31 mouse cellular contexts compared by ENCODE assay signal in the genomic region with DNA sequence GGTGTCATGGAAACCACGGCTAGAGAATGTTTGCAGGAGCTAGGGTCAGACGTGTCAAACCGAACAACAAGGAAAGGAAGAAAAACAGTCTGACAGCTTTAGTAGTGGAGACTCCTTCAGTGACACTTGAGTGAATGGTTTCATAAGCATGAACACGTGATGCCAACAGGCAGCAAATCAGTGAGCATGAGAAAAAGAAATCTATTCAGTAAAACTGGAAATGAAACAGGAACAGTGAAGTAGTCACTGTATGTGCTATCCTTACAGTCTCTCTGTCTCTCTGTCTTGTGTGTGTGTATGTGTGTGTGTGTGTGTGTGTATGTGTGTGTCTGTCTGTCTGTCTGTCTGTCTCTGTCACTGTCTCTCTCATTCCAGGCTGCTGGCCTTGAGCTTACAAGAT. TPM values are rescaled to one million over a fixed set of nuclear protein-coding genes. Genes with fewer than 3 reads are reported as not detected.
"Had no signal": no experiment of that assay in that cellular context is flagged by ENCODE, and none has a peak within 500 bp of the region (broad histone marks: within the 10 kb centered on the region; RNA-seq: fewer than 3 reads in every experiment).

No protein-coding gene starts in this region.

- H3K27me3 ChIP-seq: limb, embryonic 13.5 days; liver, embryonic 12.5 days; liver, embryonic 15.5 days; lung, embryonic 15.5 days; midbrain, embryonic 12.5 days had no signal

- ATAC-seq: liver, embryonic 12.5 days had no signal

- H3K27ac ChIP-seq: kidney, postnatal 0 days; layer of hippocampus, adult 2 months; limb, embryonic 10.5 days; limb, embryonic 13.5 days; liver, embryonic 12.5 days; liver, embryonic 15.5 days; lung, embryonic 15.5 days; midbrain, embryonic 12.5 days had no signal

- DNase-seq: kidney, adult 2 months; kidney, postnatal 25 days; layer of hippocampus, adult 9-11 months; liver; lung, adult 18-20 months; lung, postnatal 10 days; lung, postnatal 4 days; thymus, adult 18-20 months; thymus, postnatal 14 days; thymus, postnatal 4 days had no signal

- H3K4me2 ChIP-seq: limb, embryonic 13.5 days; liver, embryonic 12.5 days; liver, embryonic 15.5 days; lung, embryonic 15.5 days; midbrain, embryonic 12.5 days had no signal

- H3K9ac ChIP-seq: limb, embryonic 13.5 days; liver, embryonic 12.5 days; liver, embryonic 15.5 days; lung, embryonic 15.5 days; midbrain, embryonic 12.5 days had no signal

- H3K36me3 ChIP-seq: limb, embryonic 10.5 days; limb, embryonic 13.5 days; liver, embryonic 12.5 days; liver, embryonic 15.5 days; lung, embryonic 15.5 days; midbrain, embryonic 12.5 days had no signal

- H3K4me1 ChIP-seq: limb, embryonic 10.5 days; limb, embryonic 13.5 days; liver, embryonic 12.5 days; liver, embryonic 15.5 days; lung, embryonic 15.5 days; midbrain, embryonic 12.5 days had no signal

- H3K4me3 ChIP-seq: layer of hippocampus, adult 2 months; limb, embryonic 10.5 days; limb, embryonic 13.5 days; liver, embryonic 12.5 days; liver, embryonic 15.5 days; lung, embryonic 15.5 days; midbrain, embryonic 12.5 days had no signal

- H3K9me3 ChIP-seq: limb, embryonic 10.5 days; limb, embryonic 13.5 days; liver, embryonic 12.5 days; liver, embryonic 15.5 days; lung, embryonic 15.5 days; midbrain, embryonic 12.5 days had no signal

RNA-seq across cellular contexts. Expression of a gene that starts 5.2 kb away (rescaled TPM):
- total RNA-seq: layer of hippocampus, adult 2 months; layer of hippocampus, postnatal 25 days; left cerebral cortex, adult 18-20 months; left cerebral cortex, postnatal 25 days; megakaryocyte progenitor cell, adult 5-6 weeks; megakaryocyte-erythroid progenitor cell, adult 5-6 weeks; monocyte, adult 5-6 weeks had no signal
- polyA plus RNA-seq: kidney, adult 2 months; kidney, embryonic 14.5 days; kidney, postnatal 0 days; large intestine, adult 2 months; limb, embryonic 10.5 days; limb, embryonic 13.5 days; liver, embryonic 12.5 days; liver, embryonic 15.5 days; lung, embryonic 15.5 days; midbrain, embryonic 12.5 days; neural tube, embryonic 11.5 days; neural tube, embryonic 14.5 days; small intestine, adult 2 months; spleen, adult 2 months; stomach, embryonic 16.5 days had no signal
